Mouse (Mus musculus) c-Kit-positive CD71-positive TER-119-negative erythroid progenitor cells, embryonic 14.5 days (primary cell): ENCODE measurements at regions not wholly inside any gene's neighbourhood (a gene's known extent, or its start where the extent isn't known, plus 50 kb on each side); places are given as distances from the start of the nearest gene placed in this dataset.

ENCODE experiments used
- DNase-seq: peaks from one replicate; pipeline ENCODE4 v3.0.0-alpha.2; 2013; ENCODE audit warnings: low read depth

GRCm38 (mm10) chr6:95179993-95180392 is 63.0 kb downstream of the Kbtbd8 start:
- DNase-seq: no peak

- no peak for DNase-seq
Observed at GRCm38 (mm10) chr6:95182238-95182637, 65.2 kb downstream of the Kbtbd8 start.

GRCm38 (mm10) chr6:95185074-95185931 is 68.3 kb downstream of the Kbtbd8 start:
- no peak for DNase-seq

GRCm38 (mm10) chr6:95196631-95197030 is 79.6 kb downstream of the Kbtbd8 start:
- DNase-seq: no peak

- DNase-seq: no peak
Observed at GRCm38 (mm10) chr6:95198611-95199010, 81.6 kb downstream of the Kbtbd8 start.

GRCm38 (mm10) chr6:95202291-95202790 is 85.3 kb downstream of the Kbtbd8 start:
- no peak for DNase-seq

GRCm38 (mm10) chr6:95202978-95203377 is 85.9 kb downstream of the Kbtbd8 start:
- no peak for DNase-seq

GRCm38 (mm10) chr6:95204231-95204630 is 87.2 kb downstream of the Kbtbd8 start:
- no peak for DNase-seq

- DNase-seq: peak; percentile 13
Observed at GRCm38 (mm10) chr6:95207063-95207462, 90.0 kb downstream of the Kbtbd8 start.

- DNase-seq: no peak
Observed at GRCm38 (mm10) chr6:95217431-95217830, 100.4 kb downstream of the Kbtbd8 start.

- no peak for DNase-seq
Observed at GRCm38 (mm10) chr6:95218830-95219229, 101.8 kb downstream of the Kbtbd8 start.

GRCm38 (mm10) chr6:95223537-95223936 is 98.4 kb upstream of the Gm10234 start:
- peak; percentile 54 for DNase-seq

GRCm38 (mm10) chr6:95229885-95230284 is 92.0 kb upstream of the Gm10234 start:
- DNase-seq: no peak

- DNase-seq: no peak
Observed at GRCm38 (mm10) chr6:95234712-95235111, 87.2 kb upstream of the Gm10234 start.

- DNase-seq: no peak
Observed at GRCm38 (mm10) chr6:95243657-95244056, 78.3 kb upstream of the Gm10234 start.

GRCm38 (mm10) chr6:95244911-95245310 is 77.0 kb upstream of the Gm10234 start:
- no peak for DNase-seq

- no peak for DNase-seq
Observed at GRCm38 (mm10) chr6:95256303-95256702, 65.6 kb upstream of the Gm10234 start.

GRCm38 (mm10) chr6:95261001-95261400 is 60.9 kb upstream of the Gm10234 start:
- no peak for DNase-seq

GRCm38 (mm10) chr6:95264011-95264869 is 57.7 kb upstream of the Gm10234 start:
- DNase-seq: no peak

- DNase-seq: no peak
Observed at GRCm38 (mm10) chr6:95269524-95269923, 52.4 kb upstream of the Gm10234 start.
